Mouse (Mus musculus): ENCODE results near the gene Clec4d.

Clec4d gene

GRCm38 (mm10) chr6:123308033-123308432 lies 46.1 kb downstream of the Clec4d start, which contains the start of gene Vmn2r19:
Vmn2r19 (plus strand) TSS chr6:123308333.
- in situ Hi-C loops (cut with MboI, MseI) = no loop called here

All from regulatory T cell (primary cell).